Mouse (Mus musculus) ZHBTc4 (cell line): ENCODE results near the gene Ttc28.

ENCODE experiments used
- DNase-seq: peaks from one replicate; pipeline ENCODE4 v3.0.0-alpha.2; 2011; ENCODE audit warnings: low read depth, low spot score

Ttc28 gene

GRCm38 (mm10) chr5:110879042-110879441, 561 bp upstream of the Ttc28 start:
- DNase-seq, result no peak

GRCm38 (mm10) chr5:110888596-110888995, 9.0 kb downstream of the Ttc28 start:
- no peak for DNase-seq

GRCm38 (mm10) chr5:110889945-110890344, 10.3 kb downstream of the Ttc28 start:
- no peak for DNase-seq

DNA sequence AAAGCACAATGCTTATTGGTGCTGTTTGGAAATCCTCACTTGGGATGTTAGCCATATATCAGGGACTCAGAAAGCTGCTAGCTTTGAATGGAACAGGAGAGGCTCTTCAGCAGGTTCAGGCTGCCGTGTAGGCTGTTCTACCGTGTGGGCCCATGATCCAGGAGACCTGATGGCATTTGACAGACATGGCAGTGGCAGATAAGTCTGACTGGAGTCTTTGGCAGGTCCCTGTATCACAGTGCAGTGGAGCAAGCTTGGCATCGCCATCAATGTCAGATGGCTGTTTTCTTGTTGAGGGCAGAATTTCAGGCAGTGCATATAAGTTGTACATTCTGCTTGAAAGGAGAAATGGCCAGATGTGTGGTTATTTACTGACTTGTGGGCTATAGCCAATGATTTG, 11.0 kb downstream of the Ttc28 start:
- no peak for DNase-seq

GRCm38 (mm10) chr5:110897114-110897788, 17.6 kb downstream of the Ttc28 start:
- no peak for DNase-seq

DNA sequence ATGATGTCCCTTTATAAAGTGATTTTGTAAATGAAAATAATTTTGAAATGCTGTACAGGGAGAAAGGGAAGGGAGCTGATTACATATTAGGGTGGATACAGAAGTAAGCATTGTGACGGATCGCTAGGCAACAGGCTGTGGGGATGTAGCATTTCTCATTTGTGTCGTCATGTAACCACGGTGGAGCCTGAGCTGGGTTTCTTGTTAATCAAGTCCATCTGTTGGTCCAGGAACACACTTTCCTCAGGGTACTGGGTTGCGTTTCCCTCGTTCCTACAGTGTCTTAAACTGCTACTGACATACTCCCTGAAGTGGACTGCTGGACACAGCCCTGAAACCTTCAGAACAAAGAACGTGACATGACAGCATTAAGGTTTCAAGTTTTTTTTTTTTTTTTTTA, 18.6 kb downstream of the Ttc28 start:
- DNase-seq, result no peak

DNA sequence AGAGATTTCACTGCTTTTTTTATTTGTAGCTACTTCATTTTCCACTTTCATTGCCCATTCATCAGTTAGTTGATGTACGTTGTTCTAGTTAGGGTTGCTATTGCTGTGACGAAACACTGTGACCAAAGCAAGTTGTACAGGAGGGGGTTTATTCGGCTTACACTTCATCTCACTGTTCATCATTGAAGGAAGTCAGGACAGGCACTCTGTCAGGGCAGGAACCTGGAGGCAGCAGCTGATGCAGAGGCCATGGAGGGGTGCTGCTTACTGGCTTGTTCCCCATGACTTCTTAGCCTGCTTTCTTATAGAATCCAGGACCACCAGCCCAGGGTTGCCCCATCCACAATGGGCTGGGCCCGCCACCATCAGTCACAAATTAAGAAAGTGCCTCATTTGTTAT, 19.2 kb downstream of the Ttc28 start:
- no peak for DNase-seq

DNA sequence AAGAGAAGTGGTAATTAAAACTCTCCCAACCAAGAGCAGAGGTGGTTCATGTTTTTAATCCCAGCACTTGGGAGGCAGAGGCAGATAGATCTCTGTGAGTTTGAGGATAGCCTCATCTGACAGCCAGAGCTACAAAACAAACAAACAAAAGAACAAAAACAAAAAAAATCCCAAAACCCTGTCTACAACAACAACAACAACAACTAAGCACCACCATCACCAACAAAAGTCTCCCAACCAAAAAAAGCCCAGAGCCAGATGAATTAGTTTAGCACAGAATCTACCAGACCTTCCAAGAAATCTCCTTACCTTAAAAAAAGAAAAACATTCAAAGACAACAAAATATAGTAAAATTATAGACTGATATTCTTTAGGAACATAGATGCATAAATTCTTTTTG, 20.7 kb downstream of the Ttc28 start:
- no peak for DNase-seq

DNA sequence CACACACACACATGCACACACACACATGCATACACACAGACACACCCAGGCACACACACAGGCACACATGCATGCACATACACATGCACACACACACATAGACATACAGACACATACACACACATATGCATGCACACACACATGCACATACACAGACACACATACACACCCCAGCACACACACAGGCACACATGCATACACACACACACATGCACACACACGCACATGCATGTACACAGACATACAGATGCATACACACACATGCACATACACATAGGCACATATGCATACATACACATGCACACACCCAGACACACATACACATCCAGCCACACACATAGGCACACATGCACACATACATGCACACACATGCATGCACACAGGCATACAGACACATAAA, 27.1 kb downstream of the Ttc28 start:
- DNase-seq, result no peak

GRCm38 (mm10) chr5:110908879-110909278, 29.3 kb downstream of the Ttc28 start:
- DNase-seq, result no peak

DNA sequence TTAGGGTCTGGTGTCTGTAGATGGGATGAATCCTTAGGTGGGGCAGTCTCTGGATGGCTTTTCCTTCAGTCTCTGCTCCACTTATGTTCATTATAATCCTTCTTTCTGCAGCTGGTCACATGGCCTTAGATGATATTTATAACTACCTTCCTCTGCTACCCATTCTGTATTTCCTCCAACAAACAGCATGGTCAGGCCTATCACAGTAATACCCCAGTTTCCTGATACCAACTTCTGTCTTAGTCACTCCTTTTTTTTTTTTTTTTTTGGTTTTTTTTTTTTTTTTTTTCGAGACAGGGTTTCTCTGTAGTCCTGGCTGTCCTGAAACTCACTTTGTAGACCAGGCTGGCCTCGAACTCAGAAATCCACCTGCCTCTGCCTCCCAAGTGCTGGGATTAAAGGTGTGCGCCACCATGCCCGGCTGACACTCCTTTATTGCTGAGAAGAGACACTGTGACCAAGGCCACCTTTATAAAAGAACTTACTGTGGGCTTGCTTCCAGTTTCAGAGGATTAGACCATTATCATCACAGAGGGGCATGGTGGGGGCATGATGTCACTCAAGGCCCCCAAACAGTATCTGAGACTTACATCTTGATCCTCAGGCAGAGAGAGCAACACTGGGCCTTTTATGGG, 30.5 kb downstream of the Ttc28 start:
- no peak for DNase-seq

GRCm38 (mm10) chr5:110914859-110915258, 35.3 kb downstream of the Ttc28 start:
- no peak for DNase-seq

- no peak for DNase-seq
Observed at GRCm38 (mm10) chr5:110916241-110916640, 36.6 kb downstream of the Ttc28 start.

- no peak for DNase-seq
Observed at GRCm38 (mm10) chr5:110919541-110919940, 39.9 kb downstream of the Ttc28 start.

DNA sequence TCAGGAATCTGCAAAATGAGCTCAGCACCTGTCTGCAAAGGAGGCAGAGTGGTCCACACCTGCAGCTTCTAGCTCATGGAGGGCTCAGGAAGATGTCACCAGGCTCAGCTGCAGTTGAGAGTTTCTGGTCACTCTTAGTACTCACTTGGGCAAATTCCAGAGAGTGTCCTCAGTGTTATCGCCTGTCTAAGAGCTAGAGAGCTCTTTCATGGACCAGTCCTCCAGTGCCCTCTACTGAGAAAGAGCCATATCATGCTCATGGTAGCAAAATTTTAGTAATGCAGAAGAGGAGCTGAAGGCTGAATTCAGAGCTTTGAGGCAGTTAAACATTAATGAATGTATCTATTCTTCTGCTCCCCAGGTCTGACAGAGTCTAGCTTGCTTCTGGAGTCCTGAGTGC, 43.7 kb downstream of the Ttc28 start:
- no peak for DNase-seq

GRCm38 (mm10) chr5:110924636-110925035, 45.0 kb downstream of the Ttc28 start:
- DNase-seq, result no peak

- DNase-seq, result no peak
Observed at GRCm38 (mm10) chr5:110925804-110926203, 46.2 kb downstream of the Ttc28 start.

- DNase-seq, result no peak
Observed at GRCm38 (mm10) chr5:110928289-110928688, 48.7 kb downstream of the Ttc28 start.

- DNase-seq, result no peak
Observed at GRCm38 (mm10) chr5:110929306-110929705, 49.7 kb downstream of the Ttc28 start.

DNA sequence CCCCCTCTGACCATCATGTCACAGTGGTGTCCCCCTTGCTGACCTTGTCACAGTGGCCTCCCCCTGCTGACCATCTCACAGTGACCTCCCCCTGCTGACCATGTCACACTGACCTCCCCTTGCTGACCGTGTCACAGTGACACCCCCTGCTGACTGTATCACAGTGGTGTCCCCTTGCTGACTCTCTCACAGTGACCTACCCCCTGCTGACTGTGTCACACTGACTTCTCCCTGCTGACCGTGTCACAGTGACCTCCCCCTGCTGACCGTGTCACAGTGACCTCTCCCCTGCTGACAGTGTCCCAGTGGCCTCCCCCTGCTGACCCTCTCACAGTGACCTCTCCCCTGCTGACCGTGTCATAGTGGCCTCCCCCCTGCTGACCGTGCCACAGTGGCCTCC, 57.0 kb downstream of the Ttc28 start:
- DNase-seq, result no peak

DNA sequence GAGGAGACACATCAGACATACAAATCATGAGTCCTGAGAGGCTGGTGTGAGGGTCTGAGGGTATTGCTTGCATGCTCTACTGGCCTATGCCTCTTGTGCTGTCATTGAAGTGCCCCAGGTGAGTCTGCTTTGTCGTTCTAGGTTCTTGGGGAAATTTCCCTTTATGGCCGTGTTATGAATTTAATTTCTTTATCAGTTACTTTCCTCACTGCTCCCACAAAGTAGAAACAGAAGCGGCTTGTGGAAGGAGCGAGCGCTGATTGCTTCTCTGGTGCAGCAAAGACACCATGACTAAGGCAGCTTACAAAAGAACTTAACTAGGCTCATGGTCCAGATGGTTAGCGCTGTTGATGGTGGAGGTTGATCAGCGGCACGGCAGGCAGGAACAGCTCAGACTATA, 64.7 kb downstream of the Ttc28 start:
- no peak for DNase-seq

DNA sequence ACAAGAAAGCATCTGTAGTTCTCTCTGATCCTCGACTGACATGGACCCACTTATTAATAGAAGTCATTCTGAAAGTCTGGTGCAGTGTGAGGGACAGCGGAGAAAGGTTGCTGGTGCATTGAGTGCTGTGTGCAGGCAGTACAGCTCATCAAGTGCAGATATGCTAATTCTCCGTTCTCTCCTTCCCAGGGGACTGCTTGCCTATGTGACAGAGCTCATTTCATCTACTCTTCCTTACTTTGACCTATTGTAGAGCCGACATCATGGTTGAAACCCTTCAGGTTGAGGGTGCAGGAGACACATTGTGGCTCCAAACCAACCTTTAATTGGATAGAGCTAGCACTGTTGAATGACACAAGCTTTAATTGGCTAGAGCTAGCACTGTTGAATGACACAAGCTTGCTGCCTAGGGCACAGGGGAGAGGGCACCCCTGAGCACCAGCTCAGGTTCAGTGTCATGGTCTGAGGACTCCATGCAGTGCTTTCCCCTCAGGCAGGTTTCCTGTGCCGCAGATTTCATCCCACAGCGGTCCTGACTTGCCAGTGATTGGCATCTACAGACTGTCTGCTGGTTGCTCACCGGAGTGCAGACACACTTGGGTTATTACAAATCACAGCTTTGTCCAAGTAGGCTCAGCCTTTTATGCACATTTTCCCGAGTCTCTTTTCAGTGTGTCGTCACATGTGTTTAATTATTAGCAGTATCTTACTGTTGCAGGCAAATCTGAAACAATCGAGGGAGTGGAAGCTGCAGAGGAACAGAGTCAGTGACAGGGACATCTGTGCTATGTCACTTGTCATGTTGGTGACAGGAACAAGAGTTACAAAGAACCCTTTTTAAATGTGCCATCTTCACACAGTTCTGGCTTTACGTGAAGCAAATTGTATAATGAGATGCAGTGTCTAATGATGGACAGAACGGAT, 69.1 kb downstream of the Ttc28 start:
- DNase-seq, result no peak

DNA sequence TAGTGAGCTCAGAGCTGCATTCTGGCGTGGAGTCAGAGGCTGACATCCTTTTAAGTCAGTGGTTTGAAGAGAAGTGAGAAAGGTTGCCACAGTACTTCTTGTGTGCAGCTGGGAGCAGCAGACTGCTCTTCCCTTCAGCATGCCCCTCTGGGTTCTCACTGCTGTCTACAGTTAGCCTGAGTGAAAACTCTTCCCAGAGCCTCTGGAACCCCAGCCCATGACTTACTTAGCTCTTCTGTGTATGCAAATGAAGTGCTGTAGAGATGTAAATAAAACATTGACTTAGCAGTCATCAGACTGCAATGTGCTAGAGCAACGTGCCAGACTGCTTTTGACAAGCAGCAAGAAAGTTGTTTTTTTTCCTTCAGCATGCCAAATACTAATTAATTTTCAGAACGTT, 70.2 kb downstream of the Ttc28 start:
- peak; percentile 52 for DNase-seq
